Mouse (Mus musculus) kidney, postnatal 25 days (tissue): ENCODE results near the gene Prnd.

ENCODE experiments used
- DNase-seq, 2 experiments: peaks; one replicate each; pipeline ENCODE4 v3.0.0; 2021; ENCODE audit warnings: mixed read lengths in 2 of 2

Prnd gene

DNA sequence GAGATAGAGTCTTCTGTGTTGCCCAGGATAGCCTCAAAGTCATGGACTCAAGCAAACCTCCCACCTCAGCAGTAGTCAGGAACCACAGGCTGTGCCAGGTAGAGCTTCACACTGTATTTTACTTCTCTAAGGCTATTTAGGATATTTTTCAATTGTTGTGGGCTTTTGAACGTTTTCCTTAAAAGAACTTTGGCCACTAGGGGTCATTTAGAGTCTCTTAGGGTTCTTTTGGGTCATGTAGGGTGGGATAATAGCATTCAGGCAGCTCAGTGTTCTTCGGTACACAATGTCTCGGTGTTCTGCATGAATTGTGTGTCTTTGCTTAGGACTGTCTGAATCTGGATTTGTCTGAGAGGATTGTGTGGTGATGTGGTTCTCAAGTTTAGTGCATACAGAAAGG, 37.3 kb downstream of the Prnd start:
- no peak for DNase-seq

DNA sequence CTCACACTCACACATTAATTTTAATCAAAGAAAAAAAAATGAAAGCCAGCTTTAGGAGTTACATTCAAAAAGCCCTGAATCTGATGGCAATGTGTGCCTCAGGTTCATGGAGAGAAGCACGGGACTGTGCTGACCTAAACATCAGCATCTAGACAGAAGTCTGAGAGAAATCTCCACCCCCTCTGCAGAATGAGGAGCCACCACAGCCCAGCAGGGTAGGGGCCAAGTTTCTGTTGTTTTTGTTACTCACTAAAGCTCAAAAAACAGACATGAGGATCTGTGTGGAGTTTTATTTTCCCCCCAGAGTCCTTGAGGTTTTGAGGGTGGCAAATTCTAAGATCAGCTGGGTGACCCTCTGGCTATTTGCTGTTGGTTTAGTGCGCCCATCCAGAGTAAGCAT, 37.9 kb downstream of the Prnd start:
- no peak for DNase-seq

DNA sequence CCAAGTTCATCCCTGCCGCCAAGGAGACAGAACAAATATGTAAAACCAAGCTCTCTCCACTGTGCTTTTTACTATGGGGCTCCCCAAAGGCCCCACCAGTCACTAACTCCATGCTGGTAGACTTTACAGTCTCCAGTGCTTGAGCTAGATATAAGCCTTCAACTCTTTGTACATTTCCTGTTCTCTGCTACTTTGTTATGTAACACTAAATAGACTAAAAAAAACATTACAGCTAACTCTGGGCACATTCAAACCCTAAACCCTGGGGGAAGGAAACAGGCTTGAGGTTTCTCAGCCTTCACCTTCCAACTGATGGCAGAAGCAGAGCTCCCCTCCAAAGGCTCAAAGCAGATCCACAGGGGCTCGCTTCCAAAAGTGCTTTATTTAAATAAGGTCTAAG, 41.8 kb downstream of the Prnd start:
- no peak for DNase-seq

GRCm38 (mm10) chr2:131993151-131993550, 42.5 kb downstream of the Prnd start:
- DNase-seq: no peak

DNA sequence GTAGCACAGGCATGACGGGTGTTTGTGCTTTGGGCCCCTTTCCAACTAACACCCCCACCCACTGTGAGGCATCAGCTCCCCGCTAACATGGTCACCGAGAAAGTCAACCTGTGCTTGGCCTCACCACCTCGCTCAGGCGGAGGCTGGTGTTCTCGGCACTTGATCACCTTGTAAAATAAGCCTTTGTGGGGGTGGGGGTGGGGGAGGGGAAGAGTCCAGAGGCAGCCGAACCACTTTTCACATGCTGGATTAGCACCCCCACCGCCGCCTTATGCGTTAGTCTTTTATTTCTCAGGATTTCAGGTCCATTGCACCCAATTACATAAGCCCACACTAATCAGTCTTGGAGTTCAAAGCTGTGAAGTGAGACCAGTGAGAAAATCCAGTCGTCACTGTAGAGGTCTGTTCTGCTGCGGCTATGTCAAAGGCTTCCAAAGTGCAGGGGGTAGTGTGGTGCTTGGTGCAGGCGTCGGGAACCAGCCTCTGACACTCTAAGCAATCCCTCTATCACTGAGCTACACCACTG, 43.0 kb downstream of the Prnd start:
- peak; percentile 6 to 60 for DNase-seq

DNA sequence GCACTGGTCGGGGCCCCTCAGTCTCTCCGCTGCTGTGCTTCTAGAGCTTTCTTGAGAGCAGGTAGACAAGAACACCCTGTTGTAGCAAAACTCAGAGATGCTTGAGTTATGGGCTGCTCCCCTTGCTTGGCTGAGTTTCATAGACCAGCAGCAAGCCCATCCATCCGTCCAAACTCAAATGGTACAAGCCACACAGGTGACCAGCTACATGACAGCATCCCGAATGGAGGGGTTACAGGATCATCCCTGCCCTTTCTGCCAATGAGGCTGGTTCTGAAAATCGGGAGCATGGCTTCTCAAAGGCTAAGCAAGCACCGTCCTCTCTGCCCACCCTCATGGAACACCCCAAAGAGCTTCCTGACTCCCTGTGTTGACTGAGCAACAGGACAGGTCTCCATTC, 44.3 kb downstream of the Prnd start:
- no peak for DNase-seq

DNA sequence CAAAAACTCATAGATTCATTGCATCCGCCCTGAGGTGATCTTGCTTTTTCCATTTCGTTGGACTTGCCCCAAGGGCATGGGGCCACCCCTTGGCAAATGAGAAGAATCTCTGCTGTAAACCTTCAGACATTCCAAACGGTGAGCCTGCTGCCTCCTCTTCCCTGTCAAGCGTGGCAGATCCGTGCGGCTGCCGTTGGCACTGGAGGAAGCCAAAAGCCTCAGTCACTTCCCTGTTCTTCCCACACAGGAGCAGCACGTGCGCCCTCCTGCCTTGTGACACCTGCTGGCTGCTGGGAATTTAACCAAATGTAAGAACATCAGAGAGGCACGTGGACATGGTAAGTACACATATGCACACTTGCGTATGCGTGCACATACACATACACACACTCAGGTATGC, 45.1 kb downstream of the Prnd start:
- DNase-seq: peak in 1 of 2 experiments; percentile 57

DNA sequence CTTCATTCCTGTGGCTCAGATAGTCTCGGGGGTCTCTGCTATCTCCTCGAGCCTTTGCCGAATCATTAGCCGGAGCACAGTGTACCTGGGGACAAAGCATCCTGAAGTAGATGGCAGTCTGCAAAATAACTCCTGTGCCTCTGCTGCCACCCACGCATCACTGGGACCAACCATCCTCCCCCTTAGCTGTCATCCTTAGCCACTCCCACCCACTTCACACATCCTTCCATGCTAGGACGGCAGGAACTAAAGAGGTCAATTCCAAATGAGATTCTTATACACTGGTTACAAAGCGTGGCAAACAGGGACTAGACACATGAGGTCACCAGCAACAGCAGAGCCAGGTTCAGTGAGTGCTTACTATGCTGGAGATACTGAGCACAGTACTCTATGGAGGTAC, 45.7 kb downstream of the Prnd start:
- DNase-seq: no peak

DNA sequence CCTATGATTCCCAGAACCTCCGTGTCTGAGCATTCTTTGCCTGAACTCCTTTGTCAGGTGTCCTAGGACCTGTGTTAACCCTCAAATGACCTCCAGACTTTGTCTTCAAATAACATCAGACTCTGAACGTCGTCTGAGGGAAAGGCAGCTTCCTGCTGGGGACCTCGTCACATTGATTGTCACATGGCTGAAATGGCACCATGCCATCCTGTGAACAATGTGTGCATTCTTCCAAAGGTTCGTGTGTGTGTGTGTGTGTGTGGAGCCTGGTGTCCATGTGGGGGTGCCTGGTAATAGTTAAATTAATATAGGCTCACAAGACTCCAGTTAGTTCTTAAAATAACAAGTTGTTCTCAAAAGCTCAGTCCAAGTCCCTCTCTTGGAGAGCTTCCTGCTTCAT, 46.7 kb downstream of the Prnd start:
- DNase-seq: no peak

DNA sequence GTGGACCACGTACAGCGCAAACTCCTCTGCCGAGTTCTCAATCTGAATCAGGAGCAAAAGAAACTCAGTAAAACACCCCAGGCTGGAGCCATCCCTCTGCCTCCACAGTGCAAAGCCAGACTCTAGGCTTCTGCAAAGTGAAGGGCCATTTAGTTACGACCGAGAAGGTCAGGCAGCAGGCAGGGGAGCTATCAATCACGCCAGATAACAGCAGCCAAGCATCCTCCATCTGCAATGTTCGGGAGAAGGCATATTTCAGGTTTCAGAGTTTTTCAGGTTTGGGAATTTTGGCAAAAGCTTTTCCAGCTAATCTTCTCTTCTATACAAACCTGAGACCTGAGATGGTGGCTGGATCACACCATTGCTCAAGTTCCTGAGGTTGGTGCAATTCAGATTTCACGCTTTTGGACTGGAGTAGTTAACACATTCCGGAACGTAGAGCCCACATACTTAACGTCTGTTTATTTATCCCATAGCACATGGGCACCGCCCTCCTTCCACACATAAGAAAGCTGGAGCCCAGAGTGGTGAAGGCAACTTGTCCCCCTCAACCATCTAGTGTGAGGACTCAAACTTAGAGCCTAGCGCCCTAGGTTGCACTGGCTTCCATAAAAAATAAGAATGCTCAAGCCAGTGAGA, 51.2 kb downstream of the Prnd start:
- DNase-seq: peak in 1 of 2 experiments; percentile 26

GRCm38 (mm10) chr2:132003916-132004315, 53.3 kb downstream of the Prnd start:
- peak in 1 of 2 experiments; percentile 17 for DNase-seq

DNA sequence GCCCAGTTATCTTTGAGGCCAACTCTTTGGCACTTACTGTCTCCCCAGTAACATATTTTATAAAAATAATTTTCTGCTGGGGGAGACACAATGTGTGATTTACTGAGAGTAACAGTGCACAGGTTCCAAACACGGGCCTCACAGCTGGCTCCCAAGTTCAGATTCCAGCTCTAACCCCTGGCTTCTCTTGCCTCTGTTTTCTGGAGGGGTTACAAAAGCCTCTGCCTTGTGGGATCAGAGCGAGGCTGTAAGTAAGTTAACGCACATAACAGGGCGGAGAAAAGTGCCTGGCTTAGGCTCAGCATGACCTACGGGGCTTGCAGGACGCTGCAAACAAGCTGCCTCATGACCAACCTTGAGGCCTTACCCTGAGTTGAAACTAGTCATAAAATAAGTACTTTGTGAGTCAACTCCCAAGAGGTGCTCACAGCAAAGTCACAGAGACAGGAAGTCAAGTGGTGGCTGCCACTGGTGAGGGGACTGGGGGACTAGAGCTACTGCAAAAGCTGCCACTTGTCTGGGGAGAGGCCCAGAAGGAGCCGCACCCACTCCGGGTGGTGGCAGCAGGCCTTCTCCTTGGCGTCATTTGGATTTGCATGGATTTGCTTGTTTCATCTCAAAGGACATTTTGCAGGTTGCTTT, 54.0 kb downstream of the Prnd start:
- peak in 1 of 2 experiments; percentile 22 for DNase-seq

DNA sequence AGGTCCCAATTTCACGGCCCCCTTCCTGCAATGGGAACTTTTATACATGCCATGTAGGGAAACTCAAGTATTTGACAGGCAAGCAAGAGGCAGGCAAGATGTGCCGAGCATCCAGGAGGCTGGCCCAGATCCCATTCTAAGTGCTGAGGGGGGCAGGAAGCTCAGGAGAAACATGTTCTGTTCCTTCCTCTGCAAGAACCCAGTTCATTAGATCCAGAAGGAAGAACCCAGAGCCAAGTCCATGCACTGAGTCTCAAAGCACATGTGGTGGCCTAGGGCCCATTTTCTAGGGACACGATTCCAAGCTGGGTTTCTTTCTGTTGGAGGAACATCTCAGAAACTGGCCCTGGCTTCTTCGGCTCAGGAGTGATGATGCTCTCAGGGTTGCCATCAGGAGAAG, 54.8 kb downstream of the Prnd start:
- peak in 1 of 2 experiments; percentile 21 for DNase-seq
